Mouse (Mus musculus) T-cell, adult 66 days (primary cell): Measurements from ENCODE around the gene Sh2d1a. TPM values are rescaled to one million over a fixed set of nuclear protein-coding genes. Genes with fewer than 3 reads are reported as not detected.

ENCODE experiments used
- total RNA-seq, 2 experiments: library from RNA; stranded (reverse); gene quantifications; 3 replicates in 1 of 2; 4 replicates in 1 of 2; pipeline ENCODE4 v1.2.4; 2023

The Sh2d1a gene
- 10 to 100 TPM; 56.5 to 57.4 TPM for total RNA-seq

GRCm38 (mm10) chrX:42502291-42503043, at the start of gene Sh2d1a:
Gene Sh2d1a, plus strand, starts transcription at chrX:42502453.

GRCm38 (mm10) chrX:42489446-42489845, 12.8 kb upstream of the Sh2d1a start, which contains the start of gene Tex13c2:
Gene Tex13c2, plus strand, starts transcription at chrX:42489691.

Other genes starting within 250 kb of the Sh2d1a start
- not detected for gene Tex13c2, start 12.8 kb upstream of the Sh2d1a start, total RNA-seq